ENCODE assay signal across 13 mouse cellular contexts in the genomic region with DNA sequence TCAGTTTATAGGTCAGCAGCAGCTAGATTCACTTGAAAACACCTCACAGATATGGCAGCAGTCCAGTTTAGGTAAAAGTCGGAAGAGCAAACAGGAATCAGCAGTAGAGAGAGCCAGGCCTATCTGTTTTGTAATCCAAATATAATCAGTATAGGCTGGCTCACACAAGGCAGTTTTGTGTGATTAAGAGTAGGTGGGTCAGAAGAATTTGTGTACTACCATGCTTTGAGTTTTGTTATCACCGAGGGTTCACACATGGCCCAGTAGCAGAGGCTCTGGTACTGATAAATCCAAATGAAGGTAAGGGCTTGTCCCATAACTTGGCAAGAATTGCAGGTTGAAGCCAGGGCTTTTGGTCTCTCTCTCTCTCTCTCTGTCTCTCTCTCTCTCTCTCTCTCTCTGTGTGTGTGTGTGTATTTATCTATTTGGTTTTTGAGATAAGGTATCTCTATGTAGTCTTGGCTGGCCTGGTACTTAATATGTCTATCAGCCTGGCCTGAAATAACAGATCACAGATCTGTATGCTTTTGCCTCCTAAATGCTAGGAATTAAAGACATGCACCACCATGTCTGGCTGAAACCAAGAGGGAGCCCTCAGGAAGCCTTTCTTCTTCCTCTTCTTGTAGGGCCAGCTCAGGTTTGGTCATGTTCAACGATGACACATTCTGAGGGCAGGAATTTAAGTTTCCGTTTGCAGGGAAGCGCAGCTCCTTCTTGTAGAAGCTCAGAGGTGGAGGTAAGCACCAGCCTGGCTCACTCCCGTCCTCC. TPM values are rescaled to one million over a fixed set of nuclear protein-coding genes. Genes with fewer than 3 reads are reported as not detected.
DNase-seq lines count a peak whose midpoint lies in the region; ATAC-seq lines count a peak whose summit lies in the region.
"Had no signal": no experiment of that assay in that cellular context is flagged by ENCODE, and none has a peak within 500 bp of the region (broad histone marks: within the 10 kb centered on the region; RNA-seq: fewer than 3 reads in every experiment).

No protein-coding gene starts in this region.

- peaks cover 4% of the 10 kb centered on the region; the same call in 1 of the 2 replicates for H3K4me1 ChIP-seq in limb, embryonic 15.5 days
- no peaks in the 10 kb centered on the region for H3K4me1 ChIP-seq in limb, embryonic 10.5 days
- H3K4me1 ChIP-seq in liver, embryonic 12.5 days, result peaks cover 54% of the 10 kb centered on the region
- H3K4me1 ChIP-seq: hindbrain, embryonic 13.5 days; midbrain, embryonic 13.5 days had no signal

- H3K27me3 ChIP-seq in limb, embryonic 15.5 days, result no peaks in the 10 kb centered on the region
- H3K27me3 ChIP-seq in limb, embryonic 10.5 days (ENCODE audit: low read depth, poor library complexity, severe bottlenecking), result no peaks in the 10 kb centered on the region
- H3K27me3 ChIP-seq in liver, embryonic 12.5 days (replicated peaks), result no peaks in the 10 kb centered on the region
- H3K27me3 ChIP-seq: CH12.LX; hindbrain, embryonic 13.5 days; midbrain, embryonic 13.5 days had no signal

- peak overlapping the region; percentile 43 for H3K27ac ChIP-seq in limb, embryonic 15.5 days
- no peak overlapping the region for H3K27ac ChIP-seq in limb, embryonic 10.5 days
- H3K27ac ChIP-seq in liver, embryonic 12.5 days, result peak overlapping the region; percentile 66
- H3K27ac ChIP-seq: hindbrain, embryonic 13.5 days; midbrain, embryonic 13.5 days had no signal

- no peaks in the 10 kb centered on the region for H3K36me3 ChIP-seq in limb, embryonic 15.5 days
- no peaks in the 10 kb centered on the region for H3K36me3 ChIP-seq in limb, embryonic 10.5 days
- H3K36me3 ChIP-seq in liver, embryonic 12.5 days, result no peaks in the 10 kb centered on the region
- H3K36me3 ChIP-seq: hindbrain, embryonic 13.5 days; midbrain, embryonic 13.5 days had no signal

- no peak overlapping the region for H3K9ac ChIP-seq in limb, embryonic 15.5 days
- peak overlapping the region; percentile 25 for H3K9ac ChIP-seq in liver, embryonic 12.5 days
- H3K9ac ChIP-seq: hindbrain, embryonic 13.5 days; midbrain, embryonic 13.5 days had no signal

- H3K4me3 ChIP-seq in limb, embryonic 15.5 days, result no peak overlapping the region
- no peak overlapping the region for H3K4me3 ChIP-seq in limb, embryonic 10.5 days
- H3K4me3 ChIP-seq in liver, embryonic 12.5 days, result no peak overlapping the region
- H3K4me3 ChIP-seq: hindbrain, embryonic 13.5 days; midbrain, embryonic 13.5 days had no signal

- ATAC-seq in limb, embryonic 15.5 days (ENCODE audit: insufficient number of reproducible peaks, low FRiP score, low TSS enrichment, low read depth), result no peak
- ATAC-seq in liver, embryonic 12.5 days, result peak; percentile 76
- peak; percentile 62 for ATAC-seq in megakaryocyte progenitor cell, adult 5-6 weeks (replicated peaks; ENCODE audit: poor library complexity)
- ATAC-seq: lung, postnatal 0 days; midbrain, embryonic 13.5 days had no signal

- DNase-seq in limb, embryonic 10.5 days (ENCODE audit: low spot score), result no peak
- DNase-seq in MEL-GATA-1-ER (ENCODE audit: extremely low read depth, low read depth), result peak; percentile 59
- DNase-seq in right cerebral cortex, adult 18-20 months, result no peak
- DNase-seq in B cell, adult 2 months, result no peak
- DNase-seq: gastrocnemius, postnatal 36 days; right cerebral cortex, postnatal 14 days had no signal

- H3K9me3 ChIP-seq in limb, embryonic 15.5 days, result no peaks in the 10 kb centered on the region
- H3K9me3 ChIP-seq in limb, embryonic 10.5 days (replicated peaks), result no peaks in the 10 kb centered on the region
- no peaks in the 10 kb centered on the region for H3K9me3 ChIP-seq in liver, embryonic 12.5 days (replicated peaks)
- H3K9me3 ChIP-seq: hindbrain, embryonic 13.5 days; midbrain, embryonic 13.5 days had no signal

- 51% methylated on average over 6 of the region's 6 CpGs for WGBS in limb, embryonic 15.5 days
- WGBS in limb, embryonic 10.5 days, result 67% methylated on average over 6 of the region's 6 CpGs
- WGBS in liver, embryonic 12.5 days (ENCODE audit: insufficient replicate concordance), result 14% methylated on average over 6 of the region's 6 CpGs

- H3K4me2 ChIP-seq in limb, embryonic 15.5 days, result no peak overlapping the region
- H3K4me2 ChIP-seq in liver, embryonic 12.5 days, result peak overlapping the region; percentile 48
- H3K4me2 ChIP-seq: hindbrain, embryonic 13.5 days; midbrain, embryonic 13.5 days had no signal

RNA-seq across cellular contexts. Expression of gene Pgam1, which starts 5.2 kb away (rescaled TPM):
- polyA plus RNA-seq in limb, embryonic 15.5 days (2015; fragmentation: Nextera tagmentation; extraction: Ambion mirVana), result 668 TPM in 2 replicates
- 900 and 1,117 TPM in 2 replicates for polyA plus RNA-seq in limb, embryonic 10.5 days (2016; fragmentation: Nextera tagmentation; extraction: Ambion mirVana)
- polyA plus RNA-seq in liver, embryonic 12.5 days (2016; fragmentation: Nextera tagmentation; extraction: Ambion mirVana), result 355 and 377 TPM in 2 replicates
- 1,044 and 1,130 TPM in 2 replicates for total RNA-seq in megakaryocyte progenitor cell, adult 5-6 weeks (2015)
- total RNA-seq in megakaryocyte progenitor cell, adult 5-6 weeks (2017), result 398 and 472 TPM in 2 replicates

RNA-seq across cellular contexts. Expression of gene Rrp12, which starts 10.5 kb away (rescaled TPM):
- polyA plus RNA-seq in limb, embryonic 15.5 days (2015; fragmentation: Nextera tagmentation; extraction: Ambion mirVana), result 16.1 and 17.4 TPM in 2 replicates
- polyA plus RNA-seq in limb, embryonic 10.5 days (2016; fragmentation: Nextera tagmentation; extraction: Ambion mirVana), result 31.9 and 39.8 TPM in 2 replicates
- polyA plus RNA-seq in liver, embryonic 12.5 days (2016; fragmentation: Nextera tagmentation; extraction: Ambion mirVana), result 25.0 and 26.7 TPM in 2 replicates
- 10.4 and 10.5 TPM in 2 replicates for total RNA-seq in megakaryocyte progenitor cell, adult 5-6 weeks (2015)
- total RNA-seq in megakaryocyte progenitor cell, adult 5-6 weeks (2017), result 18.9 and 20.5 TPM in 2 replicates

RNA-seq across cellular contexts. Expression of gene Exosc1, which starts 26.7 kb away (rescaled TPM):
- polyA plus RNA-seq in limb, embryonic 15.5 days (2015; fragmentation: Nextera tagmentation; extraction: Ambion mirVana), result 70.4 and 70.7 TPM in 2 replicates
- 91.7 and 102 TPM in 2 replicates for polyA plus RNA-seq in limb, embryonic 10.5 days (2016; fragmentation: Nextera tagmentation; extraction: Ambion mirVana)
- 72.7 and 75.0 TPM in 2 replicates for polyA plus RNA-seq in liver, embryonic 12.5 days (2016; fragmentation: Nextera tagmentation; extraction: Ambion mirVana)
- 90.1 and 96.9 TPM in 2 replicates for total RNA-seq in megakaryocyte progenitor cell, adult 5-6 weeks (2015)
- 73.3 and 75.7 TPM in 2 replicates for total RNA-seq in megakaryocyte progenitor cell, adult 5-6 weeks (2017)

RNA-seq across cellular contexts. Expression of gene Zdhhc16, which starts 26.8 kb away (rescaled TPM):
- polyA plus RNA-seq in limb, embryonic 15.5 days (2015; fragmentation: Nextera tagmentation; extraction: Ambion mirVana), result 85.7 and 91.7 TPM in 2 replicates
- polyA plus RNA-seq in limb, embryonic 10.5 days (2016; fragmentation: Nextera tagmentation; extraction: Ambion mirVana), result 92.0 and 96.5 TPM in 2 replicates
- polyA plus RNA-seq in liver, embryonic 12.5 days (2016; fragmentation: Nextera tagmentation; extraction: Ambion mirVana), result 47.3 and 48.1 TPM in 2 replicates
- total RNA-seq in megakaryocyte progenitor cell, adult 5-6 weeks (2015), result 52.7 and 54.9 TPM in 2 replicates
- total RNA-seq in megakaryocyte progenitor cell, adult 5-6 weeks (2017), result 33.5 and 39.1 TPM in 2 replicates

RNA-seq across cellular contexts. Expression of gene Frat2, which starts 58.6 kb away (rescaled TPM):
- polyA plus RNA-seq in limb, embryonic 15.5 days (2015; fragmentation: Nextera tagmentation; extraction: Ambion mirVana), result 2.1 and 2.2 TPM in 2 replicates
- polyA plus RNA-seq in limb, embryonic 10.5 days (2016; fragmentation: Nextera tagmentation; extraction: Ambion mirVana), result 1.9 and 3.0 TPM in 2 replicates
- 12.0 and 14.0 TPM in 2 replicates for polyA plus RNA-seq in liver, embryonic 12.5 days (2016; fragmentation: Nextera tagmentation; extraction: Ambion mirVana)
- 25.2 and 27.8 TPM in 2 replicates for total RNA-seq in megakaryocyte progenitor cell, adult 5-6 weeks (2015)
- 28.2 and 29.8 TPM in 2 replicates for total RNA-seq in megakaryocyte progenitor cell, adult 5-6 weeks (2017)
